Mouse (Mus musculus): ENCODE measurements around the gene Dnah2. TPM values are rescaled to one million over a fixed set of nuclear protein-coding genes. Genes with fewer than 3 reads are reported as not detected.

Dnah2 gene
- polyA plus RNA-seq, 1 experiment from 2014 or later, result 0.20 TPM

DNA sequence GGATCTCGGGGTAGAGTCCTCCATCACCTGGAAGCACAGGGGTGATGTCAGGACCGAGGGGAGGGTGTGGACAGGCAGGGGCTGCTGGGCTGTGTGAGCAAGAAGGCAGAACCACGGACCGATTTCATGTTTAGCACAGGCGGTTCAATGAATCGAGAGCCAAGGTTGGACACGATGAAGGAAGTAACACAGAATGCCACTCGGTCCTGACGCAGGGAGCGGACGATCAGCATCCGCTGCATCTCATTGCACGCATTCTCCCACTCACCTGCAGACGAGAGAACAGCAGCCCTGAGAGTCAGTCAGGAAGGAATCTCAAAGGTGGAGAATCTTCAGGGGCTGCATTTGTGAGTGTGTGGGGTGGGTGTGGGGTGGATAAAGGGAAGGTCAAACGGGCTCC lies 118.3 kb downstream of the Dnah2 start:
- ATAC-seq (ENCODE audit: insufficient read depth), result no peak
- 79% methylated on average over 15 of the region's 15 CpGs for WGBS (ENCODE audit: insufficient replicate concordance)
- Histone ChIP-seq H3K4me2 (no peak overlapping the region), H3K36me3 (replicated peaks) (no peaks in the 10 kb centered on the region), H3K9ac (no peak overlapping the region), H3K4me1 (replicated peaks) (peaks cover 11% of the 10 kb centered on the region), H3K4me3 (replicated peaks) (no peak overlapping the region), H3K27me3 (no peaks in the 10 kb centered on the region), H3K27ac (replicated peaks) (no peak overlapping the region), H3K9me3 (replicated peaks) (no peaks in the 10 kb centered on the region)

GRCm38 (mm10) chr11:69429313-69429712 lies 119.6 kb downstream of the Dnah2 start:
- WGBS (ENCODE audit: insufficient replicate concordance), result 16% methylated on average over 2 of the region's 2 CpGs
- Histone ChIP-seq H3K4me2 (no peak overlapping the region), H3K4me1 (replicated peaks) (peaks cover 11% of the 10 kb centered on the region), H3K36me3 (replicated peaks) (no peaks in the 10 kb centered on the region), H3K27me3 (no peaks in the 10 kb centered on the region), H3K4me3 (replicated peaks) (no peak overlapping the region), H3K9ac (no peak overlapping the region), H3K9me3 (replicated peaks) (no peaks in the 10 kb centered on the region), H3K27ac (replicated peaks) (no peak overlapping the region)
- ATAC-seq (ENCODE audit: insufficient read depth), result no peak

DNA sequence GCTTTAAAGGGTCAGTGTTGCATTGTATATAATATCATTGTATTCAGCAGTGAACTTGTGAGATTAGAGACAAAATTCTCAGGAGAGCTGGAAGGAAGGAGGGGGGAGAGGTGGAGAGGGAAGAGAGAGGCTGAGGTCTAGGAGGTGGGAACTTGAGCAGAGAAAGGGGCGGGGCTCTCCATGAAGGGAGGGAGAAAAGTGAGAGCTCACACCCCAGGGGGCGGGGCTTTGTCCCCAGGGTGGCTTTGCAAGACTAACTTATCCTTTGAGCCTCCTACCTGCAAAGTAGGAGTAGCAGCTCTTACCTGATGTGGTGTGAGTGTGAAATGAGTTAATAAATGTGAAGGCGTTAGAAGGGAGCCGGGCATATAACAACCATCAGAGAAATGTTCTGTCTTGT lies 120.2 kb downstream of the Dnah2 start:
- no peak for ATAC-seq (ENCODE audit: insufficient read depth)
- no peaks in the 10 kb centered on the region for H3K27me3 ChIP-seq
- H3K36me3 ChIP-seq (replicated peaks), result no peaks in the 10 kb centered on the region
- H3K9me3 ChIP-seq (replicated peaks), result no peaks in the 10 kb centered on the region
- no peak overlapping the region for H3K9ac ChIP-seq
- no peak overlapping the region for H3K27ac ChIP-seq (replicated peaks)
- no peak overlapping the region for H3K4me2 ChIP-seq
- H3K4me1 ChIP-seq (replicated peaks), result peaks cover 16% of the 10 kb centered on the region
- WGBS (ENCODE audit: insufficient replicate concordance), result 22% methylated on average over 4 of the region's 4 CpGs
- H3K4me3 ChIP-seq (replicated peaks), result no peak overlapping the region

GRCm38 (mm10) chr11:69426246-69426645 lies 122.7 kb downstream of the Dnah2 start:
- Histone ChIP-seq H3K4me3 (replicated peaks) (no peak overlapping the region), H3K4me1 (replicated peaks) (peaks cover 17% of the 10 kb centered on the region), H3K9ac (no peak overlapping the region), H3K27me3 (peaks cover 18% of the 10 kb centered on the region), H3K27ac (replicated peaks) (no peak overlapping the region), H3K4me2 (no peak overlapping the region), H3K36me3 (replicated peaks) (no peaks in the 10 kb centered on the region), H3K9me3 (replicated peaks) (no peaks in the 10 kb centered on the region)
- 28% methylated on average over 2 of the region's 2 CpGs for WGBS (ENCODE audit: insufficient replicate concordance)
- ATAC-seq (ENCODE audit: insufficient read depth), result no peak

GRCm38 (mm10) chr11:69423885-69424284 lies 125.0 kb downstream of the Dnah2 start:
- H3K27me3 ChIP-seq, result peaks cover 40% of the 10 kb centered on the region
- no peaks in the 10 kb centered on the region for H3K9me3 ChIP-seq (replicated peaks)
- 26% methylated on average over 6 of the region's 6 CpGs for WGBS (ENCODE audit: insufficient replicate concordance)
- H3K4me3 ChIP-seq (replicated peaks), result no peak overlapping the region
- ATAC-seq (ENCODE audit: insufficient read depth), result no peak
- H3K4me1 ChIP-seq (replicated peaks), result peaks cover 40% of the 10 kb centered on the region
- no peak overlapping the region for H3K27ac ChIP-seq (replicated peaks)
- H3K4me2 ChIP-seq, result no peak overlapping the region
- no peaks in the 10 kb centered on the region for H3K36me3 ChIP-seq (replicated peaks)
- no peak overlapping the region for H3K9ac ChIP-seq

DNA sequence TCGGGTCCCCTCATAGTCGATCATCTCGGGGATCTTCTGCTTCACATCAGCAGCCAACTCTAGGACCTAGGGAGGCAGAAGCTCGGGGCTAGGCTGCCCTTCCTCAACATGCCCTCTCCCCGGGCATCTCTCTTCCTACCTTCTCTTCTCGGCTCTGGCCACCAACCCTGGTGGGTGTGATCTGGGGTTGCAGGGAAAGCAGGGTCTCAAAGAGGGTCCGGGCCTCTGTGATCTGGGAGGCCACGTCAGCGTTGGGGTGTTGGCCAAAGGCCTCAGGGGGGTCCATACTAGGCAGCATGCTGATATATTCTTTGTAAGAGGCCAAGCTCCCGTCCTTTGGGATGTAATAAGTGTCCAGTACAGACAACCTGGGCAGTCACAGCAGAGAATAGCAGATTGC lies 126.1 kb downstream of the Dnah2 start:
- no peak overlapping the region for H3K9ac ChIP-seq
- H3K27ac ChIP-seq (replicated peaks), result no peak overlapping the region
- H3K4me2 ChIP-seq, result no peak overlapping the region
- peaks cover 51% of the 10 kb centered on the region for H3K4me1 ChIP-seq (replicated peaks)
- H3K4me3 ChIP-seq (replicated peaks), result no peak overlapping the region
- H3K27me3 ChIP-seq, result peaks cover 50% of the 10 kb centered on the region
- no peaks in the 10 kb centered on the region for H3K9me3 ChIP-seq (replicated peaks)
- ATAC-seq (ENCODE audit: insufficient read depth), result no peak
- H3K36me3 ChIP-seq (replicated peaks), result no peaks in the 10 kb centered on the region
- WGBS (ENCODE audit: insufficient replicate concordance), result 67% methylated on average over 10 of the region's 10 CpGs

DNA sequence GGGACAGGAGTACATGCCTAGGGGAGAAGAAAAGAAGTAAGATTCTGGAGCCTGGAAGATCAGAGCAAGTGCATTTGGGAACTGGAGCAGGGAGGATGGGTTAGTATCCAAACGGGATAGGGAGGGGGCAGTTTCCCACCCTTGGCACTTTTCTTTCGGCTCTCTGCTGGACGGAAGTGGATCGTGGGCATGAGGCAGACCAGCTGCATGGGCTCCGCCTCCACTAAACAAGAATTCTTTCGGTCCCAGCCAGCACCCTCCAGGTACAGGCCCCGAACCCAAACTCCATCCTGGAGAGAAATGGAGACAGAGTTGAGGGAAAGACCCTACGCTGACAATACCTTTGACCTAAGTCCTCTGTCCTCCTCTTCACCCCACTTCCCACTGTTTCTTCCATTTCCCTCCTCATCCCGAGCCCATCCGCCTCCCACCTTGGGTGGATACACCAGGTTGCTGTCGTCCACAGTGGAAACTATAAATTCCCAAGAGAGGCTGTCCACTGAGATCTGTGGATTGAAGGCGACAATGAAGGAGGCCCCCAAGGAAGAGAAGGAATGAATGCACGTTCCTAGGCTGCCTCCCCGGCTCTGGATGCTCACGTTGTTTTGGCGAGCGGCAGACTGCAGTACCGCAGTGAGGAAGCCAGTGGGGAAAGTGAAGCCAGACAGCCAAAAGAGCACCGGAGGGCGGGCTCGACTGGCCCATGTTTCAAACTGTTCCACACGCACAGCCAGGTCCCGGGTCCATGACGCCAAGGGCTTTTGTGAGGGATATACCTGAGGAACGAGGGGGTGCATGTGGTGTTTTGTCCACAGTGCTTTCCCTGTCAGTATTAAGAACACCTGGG lies 127.6 kb downstream of the Dnah2 start:
- ATAC-seq (ENCODE audit: insufficient read depth), result no peak
- no peak overlapping the region for H3K27ac ChIP-seq (replicated peaks)
- peaks cover 61% of the 10 kb centered on the region for H3K4me1 ChIP-seq (replicated peaks)
- 27% methylated on average over 25 of the region's 25 CpGs for WGBS (ENCODE audit: insufficient replicate concordance)
- H3K9ac ChIP-seq, result no peak overlapping the region
- peaks cover 63% of the 10 kb centered on the region for H3K27me3 ChIP-seq
- peak overlapping the region; percentile 100 for H3K4me2 ChIP-seq
- H3K9me3 ChIP-seq (replicated peaks), result no peaks in the 10 kb centered on the region
- H3K4me3 ChIP-seq (replicated peaks), result no peak overlapping the region
- H3K36me3 ChIP-seq (replicated peaks), result no peaks in the 10 kb centered on the region

DNA sequence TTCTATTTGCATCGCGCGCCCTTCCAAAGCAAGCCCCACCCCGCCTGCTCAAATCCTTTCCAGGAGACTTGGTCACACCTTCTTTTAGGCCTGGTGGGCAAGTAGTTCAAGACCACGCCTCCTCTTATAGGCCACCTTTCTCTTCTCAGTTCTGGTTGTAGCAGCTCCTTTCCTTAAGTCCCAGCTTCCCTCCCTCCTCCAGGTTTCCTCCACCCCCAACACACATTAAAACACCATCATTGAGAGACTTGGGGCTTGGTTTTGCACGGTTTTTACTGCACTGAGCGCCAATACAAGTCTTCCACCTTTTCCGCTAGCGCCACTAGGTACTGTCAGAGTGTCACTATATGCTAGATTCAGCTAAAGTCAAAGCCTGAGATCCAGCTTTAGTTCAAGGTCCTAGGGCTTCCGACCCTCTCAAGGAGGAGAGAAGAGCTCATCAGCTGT lies 128.3 kb downstream of the Dnah2 start:
- Histone ChIP-seq H3K4me3 (replicated peaks) (peak overlapping the region; percentile 56), H3K27me3 (peaks cover 67% of the 10 kb centered on the region), H3K9me3 (replicated peaks) (no peaks in the 10 kb centered on the region), H3K4me2 (peak overlapping the region; percentile 100), H3K9ac (0 out of 2 replicates have a peak overlapping the region, but pooled peaks have one; percentile 2), H3K4me1 (replicated peaks) (peaks cover 61% of the 10 kb centered on the region), H3K36me3 (replicated peaks) (no peaks in the 10 kb centered on the region), H3K27ac (replicated peaks) (no peak overlapping the region)
- no peak for ATAC-seq (ENCODE audit: insufficient read depth)
- WGBS (ENCODE audit: insufficient replicate concordance), result 13% methylated on average over 10 of the region's 10 CpGs

DNA sequence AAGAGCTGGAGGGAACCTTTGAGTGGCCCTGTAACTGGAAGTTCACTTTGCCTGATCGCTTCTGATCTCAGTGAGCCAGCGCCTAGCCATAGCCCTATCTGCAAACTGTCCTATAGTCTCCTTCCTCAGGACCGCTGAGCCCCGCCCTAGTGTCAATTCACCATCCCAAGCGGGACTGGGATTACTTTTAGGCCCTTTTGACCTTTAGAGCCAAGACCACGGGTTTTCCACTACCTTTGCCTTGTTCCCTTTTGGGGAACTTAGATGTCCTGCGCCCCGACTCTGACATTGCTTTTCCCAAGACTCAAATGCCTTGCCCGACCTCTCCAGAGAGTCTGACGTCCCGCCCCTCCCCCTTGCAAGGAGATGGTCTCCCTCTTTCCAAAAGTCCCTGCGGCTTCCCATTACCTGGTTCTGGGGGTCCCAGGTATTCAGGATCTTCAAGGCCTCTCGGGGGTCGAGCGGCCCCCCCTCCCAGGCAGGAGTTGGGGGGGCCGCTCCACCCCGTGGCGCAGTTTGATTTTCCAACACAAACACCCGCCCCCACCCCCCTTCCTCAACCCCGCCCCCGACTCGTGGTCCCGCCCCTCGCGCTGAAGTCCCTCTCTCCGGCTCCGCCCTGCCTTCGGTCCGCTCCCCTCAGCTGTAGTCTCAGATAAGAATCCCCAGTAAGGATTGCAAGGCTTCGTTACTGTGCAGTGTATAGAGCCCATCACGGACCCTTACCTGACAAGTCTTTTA lies 128.9 kb downstream of the Dnah2 start:
- Histone ChIP-seq H3K36me3 (replicated peaks) (no peaks in the 10 kb centered on the region), H3K9ac (peak overlapping the region; percentile 35; the same call in 1 of the 2 replicates), H3K9me3 (replicated peaks) (no peaks in the 10 kb centered on the region), H3K27me3 (peaks cover 73% of the 10 kb centered on the region), H3K4me3 (replicated peaks) (peak overlapping the region; percentile 56), H3K27ac (replicated peaks) (peak overlapping the region; percentile 69), H3K4me2 (peak overlapping the region; percentile 100), H3K4me1 (replicated peaks) (peaks cover 67% of the 10 kb centered on the region)
- WGBS (ENCODE audit: insufficient replicate concordance), result 1% methylated on average over 31 of the region's 31 CpGs
- ATAC-seq (ENCODE audit: insufficient read depth), result peak; percentile 39

- peak overlapping the region; percentile 35; the same call in 1 of the 2 replicates for H3K9ac ChIP-seq
- H3K36me3 ChIP-seq (replicated peaks), result no peaks in the 10 kb centered on the region
- peaks cover 73% of the 10 kb centered on the region for H3K4me1 ChIP-seq (replicated peaks)
- peak overlapping the region; percentile 69 for H3K27ac ChIP-seq (replicated peaks)
- ATAC-seq (ENCODE audit: insufficient read depth), result no peak
- H3K4me3 ChIP-seq (replicated peaks), result peak overlapping the region; percentile 56
- peaks cover 75% of the 10 kb centered on the region for H3K27me3 ChIP-seq
- H3K4me2 ChIP-seq, result peak overlapping the region; percentile 100
- H3K9me3 ChIP-seq (replicated peaks), result no peaks in the 10 kb centered on the region
- WGBS (ENCODE audit: insufficient replicate concordance), result under 1% methylated on average over 19 of the region's 19 CpGs
These were observed 129.5 kb downstream of the Dnah2 start for GRCm38 (mm10) chr11:69419443-69419812.
